8 mouse cellular contexts compared by ENCODE assay signal in the genomic region with DNA sequence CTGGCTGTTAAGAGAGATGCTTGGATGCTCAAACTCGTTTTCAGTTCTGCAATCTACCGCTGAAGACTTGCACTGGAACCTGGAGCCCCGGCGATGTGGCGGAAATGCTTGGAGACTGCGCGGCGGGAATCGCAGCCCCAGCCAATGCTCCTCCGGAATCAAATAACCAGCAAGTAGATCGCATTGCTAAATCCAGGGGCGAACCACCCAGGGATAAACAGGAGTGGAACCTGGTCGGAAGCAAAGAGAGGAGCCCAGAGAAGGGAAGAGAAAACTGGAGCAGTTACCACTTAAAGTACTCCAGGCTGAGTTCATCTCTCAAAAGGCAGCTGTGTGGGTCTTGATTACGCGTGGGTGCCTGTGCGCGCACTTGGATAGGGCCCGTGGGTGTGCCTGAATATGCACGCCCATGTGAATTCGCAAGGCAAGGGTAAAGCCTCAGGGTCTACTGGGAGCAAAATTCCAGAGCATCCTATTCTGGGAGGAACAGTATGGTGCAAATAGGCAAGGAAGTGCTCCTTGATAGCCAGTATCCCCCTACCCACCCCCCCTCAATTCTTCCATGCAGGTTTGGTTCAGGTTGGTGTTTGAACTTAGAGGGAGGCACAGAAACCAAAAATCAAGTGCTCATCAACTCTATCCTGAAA. TPM values are rescaled to one million over a fixed set of nuclear protein-coding genes. Genes with fewer than 3 reads are reported as not detected.
DNase-seq lines count a peak whose midpoint lies in the region; ATAC-seq and TF ChIP-seq lines count a peak whose summit lies in the region.

No protein-coding gene starts in this region.

- peak; percentile 10 for ATAC-seq in frontal cortex, adult (ENCODE audit: low TSS enrichment)
- ATAC-seq in limb, embryonic 13.5 days (ENCODE audit: low FRiP score, low read depth): no peak
- no peak for ATAC-seq in stomach, embryonic 15.5 days (ENCODE audit: insufficient read depth, low FRiP score, low read depth)
- no peak for ATAC-seq in CD4-positive, CD25-positive, alpha-beta regulatory T cell, adult 4 months
- ATAC-seq in activated CD4-positive, CD25-positive, alpha-beta regulatory T cell, adult 4 months: no peak

- H3K4me2 ChIP-seq in limb, embryonic 13.5 days (replicated peaks): peak overlapping the region; percentile 82
- H3K4me2 ChIP-seq in stomach, embryonic 15.5 days: peak overlapping the region; percentile 38

- no peaks in the 10 kb centered on the region for H3K9me3 ChIP-seq in E14TG2a.4 (ENCODE audit: low read length)
- H3K9me3 ChIP-seq in limb, embryonic 13.5 days: no peaks in the 10 kb centered on the region
- H3K9me3 ChIP-seq in stomach, embryonic 15.5 days: no peaks in the 10 kb centered on the region

- TF ChIP-seq POLR2A in cerebellum, adult 2 months (IDR thresholded peaks at IDR 0.05; ENCODE audit: borderline replicate concordance, insufficient read depth, low read length): no peak

- no peaks in the 10 kb centered on the region; the same call in 1 of the 2 replicates for H3K27me3 ChIP-seq in cerebellum, adult 2 months (ENCODE audit: control insufficient read depth, insufficient read depth, low read length)
- peaks cover 52% of the 10 kb centered on the region for H3K27me3 ChIP-seq in E14TG2a.4 (ENCODE audit: insufficient read depth, low read length)
- H3K27me3 ChIP-seq in limb, embryonic 13.5 days: peaks cover 49% of the 10 kb centered on the region
- peaks cover 35% of the 10 kb centered on the region for H3K27me3 ChIP-seq in stomach, embryonic 15.5 days (replicated peaks)

- no peak overlapping the region for H3K9ac ChIP-seq in limb, embryonic 13.5 days
- H3K9ac ChIP-seq in stomach, embryonic 15.5 days: no peak overlapping the region

- H3K36me3 ChIP-seq in E14TG2a.4 (ENCODE audit: insufficient read depth, low read length): no peaks in the 10 kb centered on the region
- no peaks in the 10 kb centered on the region for H3K36me3 ChIP-seq in limb, embryonic 13.5 days
- H3K36me3 ChIP-seq in stomach, embryonic 15.5 days: no peaks in the 10 kb centered on the region

- H3K4me3 ChIP-seq in cerebellum, adult 2 months (replicated peaks; ENCODE audit: insufficient read depth, low read depth, low read length): no peak overlapping the region
- peak overlapping the region; percentile 39 for H3K4me3 ChIP-seq in E14TG2a.4 (replicated peaks; ENCODE audit: low read length)
- H3K4me3 ChIP-seq in limb, embryonic 13.5 days: peak overlapping the region; percentile 33
- peak overlapping the region; percentile 16 for H3K4me3 ChIP-seq in stomach, embryonic 15.5 days (replicated peaks)

- H3K4me1 ChIP-seq in cerebellum, adult 2 months (ENCODE audit: control insufficient read depth, insufficient read depth, low read length): peaks cover 3% of the 10 kb centered on the region; the same call in 1 of the 2 replicates
- peaks cover 38% of the 10 kb centered on the region for H3K4me1 ChIP-seq in E14TG2a.4 (replicated peaks; ENCODE audit: low read depth, low read length)
- peaks cover 26% of the 10 kb centered on the region for H3K4me1 ChIP-seq in limb, embryonic 13.5 days
- H3K4me1 ChIP-seq in stomach, embryonic 15.5 days: peaks cover 9% of the 10 kb centered on the region

- 3% methylated on average over 20 of the region's 20 CpGs for WGBS in cerebellum, adult 2 months
- 3% methylated on average over 20 of the region's 20 CpGs for WGBS in limb, embryonic 13.5 days
- WGBS in stomach, embryonic 15.5 days: 3% methylated on average over 20 of the region's 20 CpGs

- peak; percentile 12 to 17 for DNase-seq in cerebellum, adult 2 months
- DNase-seq in cerebellum, adult 9-11 months: no peak

- no peak for TF ChIP-seq CTCF in cerebellum, adult 2 months (IDR thresholded peaks at IDR 0.05; ENCODE audit: borderline replicate concordance, insufficient read depth, low read depth, low read length)
- TF ChIP-seq CTCF in E14TG2a.4 (conservative IDR thresholded peaks at IDR 0.05; ENCODE audit: low read length): no peak

- H3K27ac ChIP-seq in cerebellum, adult 2 months (ENCODE audit: insufficient read depth, low read length): no peak overlapping the region
- H3K27ac ChIP-seq in limb, embryonic 13.5 days: no peak overlapping the region
- no peak overlapping the region for H3K27ac ChIP-seq in stomach, embryonic 15.5 days

RNA-seq across cellular contexts. Expression of gene Lrfn5, which starts 1.3 kb away (rescaled TPM):
- 19.9 and 24.4 TPM in 2 replicates for polyA plus RNA-seq in cerebellum, adult 2 months (2012; rRNA removed)
- polyA plus RNA-seq in limb, embryonic 13.5 days (2015; fragmentation: Nextera tagmentation; extraction: Ambion mirVana): 3.7 and 3.8 TPM in 2 replicates
- polyA plus RNA-seq in stomach, embryonic 15.5 days (2015; fragmentation: Nextera tagmentation; extraction: Ambion mirVana): 1.0 and 1.2 TPM in 2 replicates
- polyA plus RNA-seq in CD4-positive, CD25-positive, alpha-beta regulatory T cell, adult 4 months (2017; shearing (Covaris generic)): under 1 TPM in 1 of 2 experiments, not detected in 1; 0.26 TPM
- polyA plus RNA-seq in activated CD4-positive, CD25-positive, alpha-beta regulatory T cell, adult 4 months (2017; shearing (Covaris generic)): under 1 TPM in 1 of 2 experiments, not detected in 1; 0.34 TPM
